Comparison of ENCODE assay signal across 11 mouse cellular contexts in the genomic region with DNA sequence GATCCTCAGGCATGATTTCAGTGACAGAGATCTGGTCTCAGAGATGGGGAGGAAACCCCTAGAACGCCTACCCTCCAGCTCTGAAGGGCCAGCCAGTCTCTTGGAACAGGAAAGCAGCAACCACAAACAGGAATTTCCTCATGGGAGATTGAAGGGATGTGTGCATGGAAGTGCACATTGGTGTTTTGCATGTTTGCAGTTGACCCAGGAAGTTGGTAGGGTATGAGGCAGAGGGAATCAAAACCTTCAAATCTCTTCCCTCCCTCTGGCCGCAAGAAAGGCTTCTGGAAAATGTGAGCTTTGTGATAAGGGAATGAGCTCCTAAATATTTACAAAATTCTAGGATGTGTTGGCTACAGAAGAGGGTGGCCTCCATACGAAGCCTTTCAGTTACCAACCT. TPM values are rescaled to one million over a fixed set of nuclear protein-coding genes. Genes with fewer than 3 reads are reported as not detected.
DNase-seq lines count a peak whose midpoint lies in the region; ATAC-seq and TF ChIP-seq lines count a peak whose summit lies in the region.
"Had no signal": no experiment of that assay in that cellular context is flagged by ENCODE, and none has a peak within 500 bp of the region (broad histone marks: within the 10 kb centered on the region; RNA-seq: fewer than 3 reads in every experiment).

No protein-coding gene starts in this region.

- no peak for TF ChIP-seq CTCF in hindbrain, postnatal 0 days (IDR thresholded peaks at IDR 0.05; ENCODE audit: low read depth)

- H3K9me3 ChIP-seq in heart, embryonic 14.5 days (ENCODE audit: control insufficient read depth, low read length) = no peaks in the 10 kb centered on the region
- H3K9me3 ChIP-seq in limb, embryonic 15.5 days = no peaks in the 10 kb centered on the region
- H3K9me3 ChIP-seq in limb, embryonic 10.5 days (replicated peaks) = no peaks in the 10 kb centered on the region
- no peaks in the 10 kb centered on the region for H3K9me3 ChIP-seq in hindbrain, postnatal 0 days (ENCODE audit: low read length)
- H3K9me3 ChIP-seq in lung, embryonic 16.5 days (ENCODE audit: control insufficient read depth, low read length) = no peaks in the 10 kb centered on the region
- H3K9me3 ChIP-seq: forebrain, embryonic 13.5 days had no signal

- H3K9ac ChIP-seq in heart, embryonic 14.5 days (ENCODE audit: low read length) = no peak overlapping the region
- no peak overlapping the region for H3K9ac ChIP-seq in limb, embryonic 15.5 days
- no peak overlapping the region for H3K9ac ChIP-seq in hindbrain, postnatal 0 days (replicated peaks; ENCODE audit: low read length)
- H3K9ac ChIP-seq in lung, embryonic 16.5 days (ENCODE audit: low read length) = no peak overlapping the region
- H3K9ac ChIP-seq: forebrain, embryonic 13.5 days had no signal

- 52% methylated on average over 3 of the region's 3 CpGs for WGBS in heart, embryonic 14.5 days
- 77% methylated on average over 3 of the region's 3 CpGs for WGBS in limb, embryonic 15.5 days
- 89% methylated on average over 3 of the region's 3 CpGs for WGBS in limb, embryonic 10.5 days
- WGBS in hindbrain, postnatal 0 days = 84% methylated on average over 3 of the region's 3 CpGs
- 35% methylated on average over 3 of the region's 3 CpGs for WGBS in lung, embryonic 16.5 days

- H3K4me2 ChIP-seq in heart, embryonic 14.5 days (ENCODE audit: low read length) = peak overlapping the region; percentile 79; the same call in 1 of the 2 replicates
- H3K4me2 ChIP-seq in limb, embryonic 15.5 days = no peak overlapping the region
- H3K4me2 ChIP-seq in hindbrain, postnatal 0 days (ENCODE audit: low read depth, low read length) = no peak overlapping the region
- H3K4me2 ChIP-seq in lung, embryonic 16.5 days (ENCODE audit: low read depth, low read length) = no peak overlapping the region

- no peak overlapping the region for H3K4me3 ChIP-seq in heart, embryonic 14.5 days (ENCODE audit: control insufficient read depth in 1 of 2, insufficient read depth in 1 of 2, low read depth in 1 of 2, low read length in 2 of 2)
- no peak overlapping the region for H3K4me3 ChIP-seq in limb, embryonic 15.5 days
- H3K4me3 ChIP-seq in limb, embryonic 10.5 days = no peak overlapping the region
- no peak overlapping the region for H3K4me3 ChIP-seq in hindbrain, postnatal 0 days (ENCODE audit: low read length)
- no peak overlapping the region for H3K4me3 ChIP-seq in lung, embryonic 16.5 days (ENCODE audit: low read length)
- H3K4me3 ChIP-seq: myocyte had no signal

- DNase-seq in heart, postnatal 14 days = no peak
- no peak for DNase-seq in limb, embryonic 10.5 days (ENCODE audit: low spot score)
- DNase-seq in hindbrain, postnatal 0 days (ENCODE audit: low spot score) = no peak
- no peak for DNase-seq in adrenal gland, postnatal 25 days
- DNase-seq: cerebellum, adult 8-10 months had no signal

- ATAC-seq in heart, embryonic 14.5 days (ENCODE audit: insufficient number of reproducible peaks, insufficient read depth, low FRiP score, low read depth) = no peak
- ATAC-seq in limb, embryonic 15.5 days (ENCODE audit: insufficient number of reproducible peaks, low FRiP score, low TSS enrichment, low read depth) = no peak
- no peak for ATAC-seq in hindbrain, postnatal 0 days
- ATAC-seq in lung, embryonic 16.5 days (ENCODE audit: low read depth) = no peak
- ATAC-seq: forebrain, embryonic 13.5 days had no signal

- peaks cover 35 to 65% of the 10 kb centered on the region in 2 experiments for H3K4me1 ChIP-seq in heart, embryonic 14.5 days (ENCODE audit: control insufficient read depth in 2 of 2, insufficient read depth in 2 of 2, low read length in 2 of 2)
- peaks cover 50% of the 10 kb centered on the region for H3K4me1 ChIP-seq in limb, embryonic 15.5 days
- H3K4me1 ChIP-seq in limb, embryonic 10.5 days = peaks cover 69% of the 10 kb centered on the region
- peaks cover 30% of the 10 kb centered on the region for H3K4me1 ChIP-seq in hindbrain, postnatal 0 days (ENCODE audit: insufficient read depth, low read length)
- peaks cover 46% of the 10 kb centered on the region for H3K4me1 ChIP-seq in lung, embryonic 16.5 days (replicated peaks; ENCODE audit: control insufficient read depth, insufficient read depth, low read length)

- no peaks in the 10 kb centered on the region for H3K27me3 ChIP-seq in heart, embryonic 14.5 days (ENCODE audit: control insufficient read depth, insufficient read depth, low read length)
- H3K27me3 ChIP-seq in limb, embryonic 15.5 days = no peaks in the 10 kb centered on the region
- H3K27me3 ChIP-seq in limb, embryonic 10.5 days (ENCODE audit: low read depth, poor library complexity, severe bottlenecking) = no peaks in the 10 kb centered on the region
- H3K27me3 ChIP-seq in hindbrain, postnatal 0 days (ENCODE audit: insufficient read depth, low read length) = no peaks in the 10 kb centered on the region
- H3K27me3 ChIP-seq in lung, embryonic 16.5 days (ENCODE audit: control insufficient read depth, insufficient read depth, low read depth, low read length) = no peaks in the 10 kb centered on the region
- H3K27me3 ChIP-seq: forebrain, embryonic 13.5 days; Patski had no signal

- H3K27ac ChIP-seq in heart, embryonic 14.5 days (replicated peaks in 1 of 2; ENCODE audit: control insufficient read depth in 1 of 2, insufficient read depth in 1 of 2, low read depth in 2 of 2, low read length in 2 of 2) = peak overlapping the region; percentile 50 to 75; a peak in 3 of 4 replicates
- 0 out of 2 replicates have a peak overlapping the region, but pooled peaks have one; percentile 8 for H3K27ac ChIP-seq in limb, embryonic 15.5 days
- H3K27ac ChIP-seq in limb, embryonic 10.5 days = no peak overlapping the region
- H3K27ac ChIP-seq in hindbrain, postnatal 0 days = 0 out of 2 replicates have a peak overlapping the region, but pooled peaks have one; percentile 6
- peak overlapping the region; percentile 47 for H3K27ac ChIP-seq in lung, embryonic 16.5 days (ENCODE audit: low read length)

- no peaks in the 10 kb centered on the region for H3K36me3 ChIP-seq in heart, embryonic 14.5 days (ENCODE audit: control insufficient read depth, insufficient read depth, low read length)
- H3K36me3 ChIP-seq in limb, embryonic 15.5 days = peaks cover 3% of the 10 kb centered on the region; the same call in 1 of the 2 replicates
- 0 out of 2 replicates have a peak, but pooled peaks cover 5% of the 10 kb centered on the region for H3K36me3 ChIP-seq in limb, embryonic 10.5 days
- no peaks in the 10 kb centered on the region for H3K36me3 ChIP-seq in hindbrain, postnatal 0 days (ENCODE audit: insufficient read depth, low read length)
- H3K36me3 ChIP-seq in lung, embryonic 16.5 days (ENCODE audit: control insufficient read depth, insufficient read depth, low read length) = no peaks in the 10 kb centered on the region; the same call in 1 of the 2 replicates

- intact Hi-C loops in heart, postnatal 14 days (cut with DNase I) = loop anchor here (2.0 kb wide), 1 partner anchor 43 kb away; no protein-coding TSS in a partner anchor

RNA-seq across cellular contexts. Expression of gene Itpkb, which starts 33.0 kb away (rescaled TPM):
- 5.5 and 5.6 TPM in 2 replicates for polyA plus RNA-seq in heart, embryonic 14.5 days (2014; fragmentation: Nextera tagmentation; extraction: Ambion mirVana)
- total RNA-seq in heart, postnatal 14 days (2021) = 10 to 100 TPM; 76.8 to 79.6 TPM
- 12.7 and 15.1 TPM in 2 replicates for polyA plus RNA-seq in limb, embryonic 15.5 days (2015; fragmentation: Nextera tagmentation; extraction: Ambion mirVana)
- polyA plus RNA-seq in limb, embryonic 10.5 days (2016; fragmentation: Nextera tagmentation; extraction: Ambion mirVana) = 6.2 and 10.1 TPM in 2 replicates
- 16.9 and 19.0 TPM in 2 replicates for total RNA-seq in hindbrain, postnatal 0 days (2014; rRNA removed)
- polyA plus RNA-seq in hindbrain, postnatal 0 days (2015; fragmentation: Nextera tagmentation; extraction: Ambion mirVana) = 4.1 and 4.8 TPM in 2 replicates
- polyA plus RNA-seq in lung, embryonic 16.5 days (2015; fragmentation: Nextera tagmentation; extraction: Ambion mirVana) = 9.4 and 10.6 TPM in 2 replicates
- total RNA-seq in adrenal gland, postnatal 25 days (2021) = 57.7 and 71.2 TPM in 2 replicates
